Mouse (Mus musculus): Measurements from ENCODE around the gene Set.

DNA sequence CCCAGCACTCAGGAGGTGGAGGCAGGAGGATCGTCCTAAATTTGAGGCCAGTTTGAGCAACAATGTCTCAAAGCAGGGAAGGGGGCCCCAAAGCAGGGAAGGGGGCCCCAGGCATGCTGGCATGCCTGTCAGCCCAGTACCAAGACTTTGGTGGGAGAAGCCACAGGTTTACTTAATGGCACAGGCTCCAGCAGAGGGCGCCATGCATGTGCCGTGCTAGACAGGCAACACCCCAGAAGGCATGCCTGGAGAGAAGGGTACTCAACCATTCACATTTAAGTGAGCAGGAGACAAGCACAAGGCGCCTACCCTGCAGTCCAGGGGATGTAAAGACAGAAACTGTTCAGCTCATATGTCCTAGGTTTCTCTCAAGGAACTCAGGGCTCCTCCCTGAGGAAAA lies 14.7 kb upstream of the Set start:
- TF ChIP-seq MAFK (IDR thresholded peaks at IDR 0.05; ENCODE audit: insufficient read depth, low read depth, low read length) (no peak), HCFC1 (IDR thresholded peaks at IDR 0.05; ENCODE audit: borderline replicate concordance, insufficient read depth, low read length) (no peak), ZC3H11A (IDR thresholded peaks at IDR 0.05; ENCODE audit: borderline replicate concordance, low read depth, low read length) (no peak; the same call in 1 of the 2 replicates), CHD2 (IDR thresholded peaks at IDR 0.05; ENCODE audit: low read depth, low read length) (no peak)
